Mouse (Mus musculus) bone marrow, adult 2 months (tissue): ENCODE results near the gene Olfr1090.

Experiments
- CTCF ChIP-seq: fragments of 200-500 bp; IDR thresholded peaks from 2 replicates; pipeline ENCODE4 v1.5.1; 2011; ENCODE audit warnings: low read length, control low read depth; ENCODE audit not compliant: control insufficient read depth, insufficient read depth
- POLR2A ChIP-seq: fragments of 200-500 bp; IDR thresholded peaks from 2 replicates; pipeline ENCODE4 v1.6.1; 2011; ENCODE audit warnings: low read depth, mild to moderate bottlenecking, control low read depth, low read length, borderline replicate concordance; ENCODE audit not compliant: control insufficient read depth

GRCm38 (mm10) chr2:86782179-86782578 lies 23.4 kb upstream of the Olfr1090 start, which contains the start of gene Olfr1093:
- TF ChIP-seq POLR2A, result no peak
- TF ChIP-seq CTCF, result no peak
